Mouse (Mus musculus) CD8-positive naive resting alpha-beta T cell, adult 57 days (primary cell): ENCODE results near the gene Osbpl10. TPM values are rescaled to one million over a fixed set of nuclear protein-coding genes. Genes with fewer than 3 reads are reported as not detected.

Experiments used
- total RNA-seq: library from RNA; stranded (reverse); gene quantifications from one replicate; pipeline ENCODE4 v1.2.4, GENCODE M21; 2023

Osbpl10 gene
- total RNA-seq, result not detected

GRCm38 (mm10) chr9:114978281-114979111 is at the start of gene Osbpl10:
TSS of gene Osbpl10 (plus strand) at chr9:114978569.

DNA sequence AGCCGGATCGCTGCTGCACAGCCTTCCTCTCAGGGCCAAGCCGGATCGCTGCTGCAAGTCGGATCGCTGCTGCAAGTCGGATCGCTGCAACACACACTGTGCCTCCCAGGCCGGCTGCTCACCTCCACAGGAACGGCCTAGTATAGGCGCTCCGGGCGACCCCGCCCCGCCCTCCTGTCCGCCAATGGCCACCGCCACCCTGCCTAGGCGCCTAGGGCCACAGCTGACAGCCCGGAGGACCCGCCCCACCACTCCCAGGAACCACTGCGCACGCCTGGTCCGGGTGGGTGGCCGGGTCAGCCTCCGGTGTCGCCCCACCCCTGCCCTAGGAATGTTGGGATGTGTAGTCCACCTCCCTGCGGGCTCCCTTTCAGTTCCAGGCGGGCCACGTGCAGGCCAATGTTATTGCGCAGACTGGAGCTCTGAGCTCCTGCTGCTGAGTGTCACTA is 44.6 kb upstream of the Osbpl10 start, which contains the start of gene Gpd1l:
Gene Gpd1l (minus strand): TSS at position 265 of the 449 bp plus-strand sequence.

DNA sequence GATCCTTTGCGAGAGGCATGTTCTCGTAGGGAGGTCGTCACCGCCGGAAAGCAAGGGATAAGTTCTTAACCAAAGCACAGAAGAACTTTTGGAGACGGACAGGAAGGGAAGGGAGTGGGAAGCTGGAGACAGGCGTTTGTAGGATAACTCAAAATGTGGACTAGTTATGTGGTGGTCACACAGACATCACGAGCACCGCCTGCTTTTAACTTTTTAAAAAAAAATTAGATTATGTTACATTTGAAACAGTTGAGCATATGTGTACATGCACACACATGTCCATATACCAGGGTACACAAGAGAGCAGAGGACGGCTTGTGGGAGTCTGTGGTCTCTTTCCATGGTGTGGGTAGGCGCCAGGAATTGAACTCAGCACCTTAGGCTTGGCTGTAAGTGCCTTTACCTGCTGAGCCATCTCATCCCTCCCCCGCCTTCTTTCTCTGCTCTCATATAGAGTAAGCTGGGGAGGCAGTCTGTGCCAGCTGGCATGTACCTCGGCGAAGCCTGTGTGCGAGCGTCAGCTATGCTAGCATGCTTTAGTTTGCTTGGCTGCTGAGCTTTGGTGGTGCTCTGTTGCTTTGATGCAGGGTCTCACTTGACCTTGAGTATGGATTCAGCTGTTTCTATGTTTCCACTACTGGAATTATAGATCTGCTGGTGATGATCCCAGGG is 4.5 kb downstream of the Osbpl10 start, which contains the start of gene Rps27rt:
Gene Rps27rt (minus strand): TSS at position 51 of the 672 bp plus-strand sequence.

Other genes with a start within 250 kb of the Osbpl10 start
- 86.4 TPM for gene Cmtm6, start 247.5 kb upstream of the Osbpl10 start, total RNA-seq
- gene Cmtm7, start 196.7 kb upstream of the Osbpl10 start, total RNA-seq, result 70.2 TPM
- gene Cmtm8, start 134.4 kb upstream of the Osbpl10 start, total RNA-seq, result 0.31 TPM
- gene Gpd1l, start 44.6 kb upstream of the Osbpl10 start, total RNA-seq, result 48.0 TPM
- 124 TPM for gene Rps27rt, start 4.2 kb downstream of the Osbpl10 start, total RNA-seq